Mouse (Mus musculus): ENCODE measurements around the gene Sema4f.

Sema4f gene

GRCm38 (mm10) chr6:82939167-82939912 lies at the start of gene Sema4f:
Gene Sema4f, minus strand, starts transcription at chr6:82939769.
- DNase-seq = peak; percentile 89 to 95

DNA sequence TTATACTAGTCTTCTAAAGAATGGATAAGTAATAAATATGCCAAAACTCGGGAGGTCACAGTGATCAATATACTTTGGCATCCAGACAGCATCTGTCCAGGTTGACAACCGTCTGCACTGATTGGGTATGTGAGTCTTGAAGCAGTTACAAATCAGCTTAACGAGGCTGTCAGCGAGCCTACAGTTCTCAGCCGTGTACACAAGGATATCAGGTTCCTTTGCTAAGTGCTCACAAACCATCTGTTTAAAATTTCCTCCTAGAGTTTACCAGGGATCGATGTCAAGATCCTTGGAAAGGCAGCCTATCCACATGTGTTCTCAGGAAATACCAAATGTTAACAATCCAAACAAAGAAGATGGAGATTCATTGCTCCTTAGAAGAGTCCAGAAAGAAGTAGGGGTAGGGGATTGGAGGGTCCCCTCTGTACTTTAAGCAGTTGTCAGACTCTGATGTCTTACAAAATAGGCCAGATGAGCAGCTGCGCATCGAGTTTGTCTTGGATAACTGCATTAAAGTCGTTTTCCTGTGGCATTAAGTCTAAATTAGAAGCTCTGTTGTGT lies 47.9 kb upstream of the Sema4f start:
- DNase-seq = no peak

- peak; percentile 69 to 79 for DNase-seq
These were observed 31.5 kb upstream of the Sema4f start for GRCm38 (mm10) chr6:82971031-82971430.

DNA sequence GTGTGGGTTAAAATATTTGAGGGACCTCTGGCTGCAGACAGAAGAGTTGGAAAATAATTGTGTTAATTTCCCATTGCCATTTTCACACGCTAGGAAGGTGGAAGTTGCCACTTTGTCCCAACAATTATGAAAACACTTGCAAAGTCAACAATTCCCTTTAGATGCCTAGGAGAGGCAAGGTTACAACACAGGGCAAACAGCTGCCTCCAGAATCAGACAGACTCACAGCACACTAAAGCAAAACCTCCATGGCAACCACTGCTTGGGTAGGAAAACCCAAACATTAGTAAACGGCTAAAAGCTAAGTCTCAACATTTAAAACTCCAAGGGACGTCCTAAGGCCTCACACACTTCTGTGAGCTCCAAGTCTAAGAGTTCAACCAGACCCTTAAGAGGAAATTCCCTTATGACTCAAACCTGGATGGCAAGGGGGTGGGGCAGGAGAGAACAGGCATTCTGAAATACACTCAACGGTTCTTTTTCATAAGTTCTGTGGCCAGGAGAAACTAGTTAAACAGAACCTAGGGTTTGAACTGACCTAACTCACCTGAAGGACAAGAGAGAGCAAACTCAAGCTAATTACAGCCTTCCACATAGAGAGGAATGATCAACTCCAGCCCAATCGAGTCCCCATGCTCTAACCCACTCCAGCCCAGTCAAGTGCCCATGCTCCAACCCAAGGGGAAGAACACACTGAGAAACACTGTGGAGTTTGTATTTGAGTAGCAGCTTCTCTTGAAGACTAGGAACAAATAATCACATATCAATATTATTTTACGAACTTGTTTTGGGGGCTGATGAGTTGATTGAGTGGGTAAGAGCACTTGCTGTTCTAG lies 29.9 kb upstream of the Sema4f start:
- DNase-seq = no peak

GRCm38 (mm10) chr6:82961664-82962063 lies 22.1 kb upstream of the Sema4f start:
- DNase-seq = no peak

DNA sequence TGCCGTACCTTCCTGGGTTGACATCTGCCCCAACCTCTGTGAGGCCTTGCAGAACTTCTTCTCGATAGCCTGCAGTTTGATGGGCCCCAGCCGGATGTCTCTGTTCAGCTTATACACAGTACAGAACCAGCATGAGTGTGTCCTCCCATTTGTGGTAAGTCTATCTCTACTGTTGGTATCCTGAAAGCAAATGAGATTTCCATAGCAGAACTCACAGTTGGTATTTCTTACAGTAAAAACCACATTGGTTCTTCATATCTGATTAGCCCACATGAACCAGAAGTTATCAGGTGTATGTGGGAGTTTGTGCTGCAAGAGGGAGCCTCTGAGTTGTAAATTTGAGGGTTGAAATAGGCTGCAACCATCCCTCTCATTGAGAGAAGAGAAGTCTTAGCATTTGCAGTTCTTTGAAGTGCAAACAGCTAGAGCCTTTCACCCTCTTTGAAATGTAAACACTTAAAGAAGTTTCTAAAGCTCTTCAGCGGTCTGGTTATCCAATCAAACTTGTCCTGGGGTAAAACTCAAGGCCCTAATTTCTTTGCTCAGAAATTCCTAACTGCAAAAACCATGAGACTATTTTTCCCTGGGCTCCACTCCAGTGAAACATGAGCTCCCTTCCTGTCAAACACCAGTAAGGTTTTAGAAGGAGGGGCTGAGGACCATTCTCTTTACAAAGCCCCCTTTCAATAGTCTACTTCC lies 17.1 kb upstream of the Sema4f start:
- DNase-seq = no peak

DNA sequence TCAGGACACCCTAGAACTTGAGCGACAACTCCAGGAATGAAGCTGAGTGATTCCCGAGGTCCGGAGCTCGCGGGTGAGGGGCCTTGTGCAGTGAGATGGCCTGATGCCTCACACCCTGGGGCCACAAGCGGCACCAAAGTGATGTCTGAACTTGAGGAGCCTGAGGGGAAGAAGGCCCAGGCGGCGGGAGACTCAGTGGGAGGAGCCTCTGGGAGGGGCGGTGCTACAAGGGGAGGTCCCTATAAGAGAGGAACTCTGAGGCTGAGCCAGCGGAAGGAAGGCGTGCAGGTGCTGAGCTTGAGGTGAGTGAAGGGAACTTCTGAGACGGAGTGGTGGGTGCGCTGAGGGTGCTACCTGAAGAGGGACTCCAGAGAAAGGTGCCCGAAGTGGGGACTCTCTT lies 7.1 kb upstream of the Sema4f start, which contains the start of gene M1ap:
TSS of gene M1ap (plus strand) at position 252 of the 400 bp plus-strand sequence.
- DNase-seq = no peak

DNA sequence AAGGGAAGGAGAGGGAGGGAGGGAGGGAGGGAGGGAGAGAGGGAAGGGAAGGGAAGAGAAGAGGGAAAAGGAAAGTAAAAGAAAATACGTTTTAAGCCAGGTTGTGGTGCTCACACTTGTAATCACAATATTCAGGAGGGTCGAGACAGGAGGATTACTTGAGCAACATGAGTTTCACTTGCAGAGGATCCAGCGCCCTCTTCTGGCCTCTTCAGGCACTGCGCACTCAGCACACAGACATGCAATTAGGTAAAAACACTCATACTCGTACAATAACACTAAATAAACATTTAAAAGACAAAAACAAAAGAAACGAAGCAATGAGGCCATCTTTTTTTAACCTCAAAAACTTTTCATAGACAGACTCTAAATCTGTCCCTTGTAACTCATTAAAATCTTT lies 6.2 kb upstream of the Sema4f start:
- peak in 1 of 2 experiments; percentile 53 for DNase-seq

GRCm38 (mm10) chr6:82940765-82941164 lies 1.2 kb upstream of the Sema4f start:
- no peak for DNase-seq

DNA sequence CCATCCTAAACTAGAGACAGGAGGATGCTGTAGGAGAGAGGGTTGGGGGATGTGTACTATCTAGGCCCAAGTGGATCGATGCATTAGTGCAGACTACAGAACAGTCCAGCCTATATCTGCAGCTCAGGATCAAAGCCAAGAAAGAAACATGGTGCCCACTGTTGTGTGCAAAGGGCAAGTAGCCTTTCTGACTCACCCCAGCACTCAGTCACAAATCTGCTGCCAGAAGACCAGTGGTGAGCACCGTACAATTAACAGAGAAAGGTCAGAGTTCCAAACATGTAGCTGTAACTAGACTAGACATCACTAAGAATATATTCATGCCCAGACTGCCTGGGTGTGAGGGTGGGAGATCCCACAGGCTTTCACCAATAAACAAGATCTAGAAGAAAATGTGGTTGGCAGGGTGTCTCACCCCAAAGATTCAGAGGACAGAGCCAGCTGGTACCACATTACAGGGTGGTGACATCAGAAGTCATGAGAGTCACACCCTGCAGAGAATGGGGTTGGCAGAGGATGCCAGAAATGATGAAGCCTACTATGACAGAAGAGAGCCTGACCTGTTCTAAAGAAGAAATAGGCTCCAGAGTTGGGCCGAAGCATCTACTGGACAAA lies 4.8 kb downstream of the Sema4f start:
- peak in 1 of 2 experiments; percentile 49 for DNase-seq

DNA sequence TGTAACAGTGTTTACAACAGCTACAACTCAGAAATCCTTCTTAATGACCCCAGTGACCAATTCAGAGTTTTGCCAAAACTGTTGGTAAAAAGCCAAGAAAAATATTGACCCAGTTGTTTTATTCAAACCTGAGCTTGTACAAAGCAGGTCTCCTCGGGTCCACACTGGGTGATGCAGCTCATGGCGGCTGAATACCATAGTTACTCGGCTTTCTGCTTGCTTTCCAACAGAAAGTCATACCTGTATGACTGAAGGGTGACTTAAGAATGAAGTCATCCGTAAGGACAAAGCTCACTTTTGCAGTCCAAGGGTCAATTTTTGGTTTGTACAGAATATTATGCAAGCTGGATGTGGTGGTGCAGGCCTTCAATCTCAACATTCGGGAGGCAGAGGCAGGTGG lies 12.0 kb downstream of the Sema4f start:
- no peak for DNase-seq

GRCm38 (mm10) chr6:82926528-82926927 lies 13.0 kb downstream of the Sema4f start:
- DNase-seq = peak in 1 of 2 experiments; percentile 59

DNA sequence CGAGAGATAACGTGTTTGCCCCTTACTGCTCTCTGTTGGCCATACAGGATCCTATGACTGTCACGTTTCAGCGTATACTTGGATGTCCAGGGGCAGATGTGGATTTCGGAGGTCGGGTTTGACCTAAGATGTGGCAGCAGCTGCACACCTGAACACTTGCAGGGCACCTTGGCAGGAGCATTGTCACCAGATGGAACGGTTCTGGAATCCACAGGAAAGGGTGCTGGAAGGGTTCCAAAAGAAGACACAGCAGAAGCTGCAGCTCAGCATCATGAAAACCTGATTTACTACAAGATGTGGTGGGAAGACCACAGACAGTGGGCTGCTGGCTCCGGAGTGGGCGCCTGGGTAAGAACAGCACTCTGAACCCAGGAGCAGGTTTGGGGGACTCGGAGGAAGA lies 13.5 kb downstream of the Sema4f start:
- DNase-seq = peak; percentile 56

GRCm38 (mm10) chr6:82925005-82925404 lies 14.6 kb downstream of the Sema4f start:
- no peak for DNase-seq

GRCm38 (mm10) chr6:82921426-82922224 lies 17.9 kb downstream of the Sema4f start:
- no peak for DNase-seq

DNA sequence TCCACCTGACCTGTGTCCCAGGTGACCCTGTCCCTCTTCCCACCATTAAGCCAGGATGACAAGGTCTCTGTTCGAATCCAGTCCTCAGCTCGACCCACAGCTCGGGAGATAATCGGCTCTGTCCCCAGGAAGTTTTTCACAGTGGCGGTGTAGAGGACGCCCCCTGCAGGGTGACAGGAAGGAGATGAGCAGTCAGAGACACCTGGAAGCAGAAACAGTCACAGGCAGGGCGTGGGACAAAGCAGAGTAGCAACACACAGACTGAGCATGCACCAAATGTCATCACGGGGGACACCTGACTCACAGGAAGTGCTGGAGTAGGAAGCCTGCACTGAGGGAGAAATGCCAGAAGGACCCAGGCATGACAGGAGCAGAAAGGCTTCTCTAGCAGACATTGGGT lies 20.0 kb downstream of the Sema4f start:
- DNase-seq = peak in 1 of 2 experiments; percentile 37

DNA sequence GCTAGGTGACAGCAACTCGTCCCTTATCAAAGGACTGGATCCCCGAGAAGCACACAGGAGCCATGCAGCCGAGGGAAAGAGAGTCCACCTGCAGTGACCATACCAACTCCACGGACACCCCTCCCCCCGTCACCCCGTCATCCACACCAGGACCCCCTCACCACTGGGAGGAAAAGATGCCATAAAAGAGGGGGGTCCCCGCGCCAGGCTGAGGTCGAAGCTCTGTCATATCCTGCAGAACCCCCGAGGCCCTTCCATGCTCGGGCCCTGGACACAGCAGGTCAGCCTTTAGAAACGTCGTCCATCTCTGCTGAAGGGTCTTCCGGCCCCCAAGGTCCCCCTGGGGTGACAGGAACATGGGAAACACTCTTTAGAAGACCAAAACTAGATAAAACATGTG lies 21.2 kb downstream of the Sema4f start:
- no peak for DNase-seq

DNA sequence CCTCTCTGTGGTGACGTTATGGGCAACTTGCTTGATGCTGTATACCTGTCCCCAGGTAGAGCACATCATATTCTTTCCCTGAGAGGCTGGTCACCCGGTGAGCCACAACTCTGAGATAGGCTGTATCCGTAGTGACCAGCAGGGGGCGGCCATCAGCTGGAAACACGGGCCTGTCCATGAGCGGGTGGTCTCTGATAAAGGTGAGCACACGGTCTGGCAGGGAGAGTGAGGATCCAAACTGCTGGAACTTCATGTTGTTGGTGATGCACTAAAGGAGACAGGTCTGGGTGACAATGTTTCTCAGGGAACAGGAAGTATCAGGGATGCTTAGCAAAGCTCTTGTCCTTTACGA lies 21.8 kb downstream of the Sema4f start:
- no peak for DNase-seq

- DNase-seq = peak; percentile 92 to 93
These were observed 22.3 kb downstream of the Sema4f start for GRCm38 (mm10) chr6:82917076-82917777.

GRCm38 (mm10) chr6:82916459-82916858 lies 23.1 kb downstream of the Sema4f start:
- DNase-seq = peak in 1 of 2 experiments; percentile 21

DNA sequence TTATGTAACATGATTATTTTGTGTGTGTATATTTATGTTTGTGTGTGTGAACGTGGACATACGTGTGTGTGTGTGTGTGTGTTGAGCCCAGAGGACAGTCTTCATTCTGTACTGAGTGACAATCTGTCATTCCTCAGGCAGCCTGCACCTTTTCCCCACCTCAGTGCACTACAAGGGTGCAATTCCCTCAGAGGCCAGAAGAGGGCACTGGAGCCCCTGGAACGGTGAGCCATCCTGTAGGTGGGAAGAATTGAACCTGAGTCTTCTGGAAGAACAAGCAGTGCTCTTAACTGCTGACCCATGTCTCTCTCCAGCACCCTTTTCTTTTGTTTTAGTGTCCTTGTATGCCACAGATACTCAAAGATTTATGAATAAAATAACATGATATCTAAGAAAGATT lies 23.7 kb downstream of the Sema4f start:
- peak; percentile 79 to 89 for DNase-seq

Measured in cerebellum, postnatal 25 days (tissue).